Mouse (Mus musculus): ENCODE measurements around the gene Plagl1. TPM values are rescaled to one million over a fixed set of nuclear protein-coding genes. Genes with fewer than 3 reads are reported as not detected.
"Not testable (repeated sequence)": the region's sequence is repeated elsewhere in the genome, so short reads cannot be mapped to it uniquely, and the experiment has no call there.

The Plagl1 gene
- 10 to 100 TPM; 38.4 to 39.4 TPM for total RNA-seq (2021)
- long read RNA-seq, experiment 1: 0 reads
- long read RNA-seq, experiment 2, partial matches to known transcripts: 2 of 4 reads
- long read RNA-seq, experiment 2, other reads (novel, unspliced or antisense): 2 of 4 reads

DNA sequence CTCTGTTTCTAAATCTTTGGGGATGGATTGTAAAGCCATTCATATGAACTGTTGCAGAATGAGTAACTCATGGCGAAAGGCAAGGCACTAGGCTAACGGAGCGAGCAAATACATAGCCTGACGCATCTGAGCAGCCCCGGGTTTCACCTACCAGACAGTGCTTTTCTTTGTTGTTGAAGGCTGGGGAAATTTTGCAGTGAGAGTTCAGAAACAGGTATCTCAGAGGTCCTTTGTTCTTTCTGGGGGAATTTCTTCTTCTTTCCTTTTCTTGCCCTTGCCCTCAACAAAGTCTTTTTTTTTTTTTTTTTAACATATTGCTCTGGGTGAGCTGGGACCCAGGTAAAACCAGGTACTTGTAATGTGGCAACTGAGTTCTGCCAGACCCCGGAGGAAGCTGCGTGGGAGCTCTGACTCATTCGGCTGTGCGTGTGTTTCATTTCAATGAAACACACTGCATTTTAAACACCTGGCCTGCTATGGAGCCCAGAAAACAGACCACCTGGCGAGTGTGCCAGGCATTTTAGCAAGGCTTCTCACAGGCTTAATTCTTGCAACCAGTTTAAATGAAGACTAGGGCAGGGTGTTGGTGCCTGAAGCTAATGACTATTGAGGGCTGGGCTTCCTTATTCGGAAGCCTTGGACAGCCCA, at the start of gene Plagl1:
TSS of gene Plagl1 (plus strand) at position 484 of the 648 bp plus-strand sequence.
- DNase-seq (ENCODE audit: low spot score in 2 of 2): no peak

- DNase-seq (ENCODE audit: low spot score in 2 of 2): no peak
These were observed 46.3 kb upstream of the Plagl1 start for GRCm38 (mm10) chr10:13014026-13014425.

GRCm38 (mm10) chr10:13016573-13016972, 43.7 kb upstream of the Plagl1 start:
- peak; percentile 22 to 90 for DNase-seq (ENCODE audit: low spot score in 2 of 2)

DNA sequence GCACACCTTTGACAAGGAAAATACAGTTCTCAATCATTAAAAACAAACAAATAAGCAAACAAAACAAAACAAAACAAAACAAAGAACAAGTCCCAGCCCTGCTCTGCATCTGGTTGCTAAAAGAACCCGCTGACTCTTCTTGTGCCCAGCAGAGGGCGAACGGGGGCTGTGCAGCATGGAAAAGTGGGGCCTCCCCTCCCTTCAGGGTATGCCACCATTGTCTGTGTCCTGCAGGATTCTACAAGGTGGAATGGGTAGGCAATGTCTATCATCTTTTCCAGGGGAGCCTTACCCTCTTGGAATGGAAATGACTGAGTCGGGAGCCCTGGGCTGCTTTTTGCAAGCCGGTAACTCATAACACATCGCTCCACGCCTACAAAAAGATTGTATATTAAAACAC, 41.8 kb upstream of the Plagl1 start:
- peak in 1 of 2 experiments; percentile 9 for DNase-seq (ENCODE audit: low spot score in 2 of 2)

GRCm38 (mm10) chr10:13019026-13019425, 41.3 kb upstream of the Plagl1 start:
- no peak for DNase-seq (ENCODE audit: low spot score in 2 of 2)

GRCm38 (mm10) chr10:13022103-13022502, 38.2 kb upstream of the Plagl1 start:
- no peak for DNase-seq (ENCODE audit: low spot score in 2 of 2)

GRCm38 (mm10) chr10:13023985-13024384, 36.3 kb upstream of the Plagl1 start:
- DNase-seq (ENCODE audit: low spot score in 2 of 2): not testable (repeated sequence)

- DNase-seq (ENCODE audit: low spot score in 2 of 2): no peak
These were observed 32.6 kb upstream of the Plagl1 start for GRCm38 (mm10) chr10:13027702-13028101.

DNA sequence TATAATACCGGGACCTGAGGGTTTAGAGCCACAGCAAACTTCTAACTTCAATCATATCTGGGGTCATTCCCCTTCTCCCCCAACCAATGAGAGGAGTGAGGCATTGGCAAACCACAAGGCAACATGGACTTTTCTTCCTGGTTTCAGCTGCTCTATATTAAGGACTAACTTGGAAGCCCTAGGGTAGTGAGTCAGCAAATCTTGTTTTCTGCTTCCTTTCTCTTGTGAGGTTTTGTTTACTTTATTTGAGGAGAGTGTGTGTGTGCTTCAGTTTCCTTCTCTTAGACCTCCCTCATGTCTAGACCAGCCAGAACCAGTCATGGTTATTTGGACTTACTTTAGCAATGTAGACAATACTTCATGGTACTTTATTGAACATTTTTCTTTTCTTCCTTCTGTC, 32.1 kb upstream of the Plagl1 start:
- DNase-seq (ENCODE audit: low spot score in 2 of 2): no peak

DNA sequence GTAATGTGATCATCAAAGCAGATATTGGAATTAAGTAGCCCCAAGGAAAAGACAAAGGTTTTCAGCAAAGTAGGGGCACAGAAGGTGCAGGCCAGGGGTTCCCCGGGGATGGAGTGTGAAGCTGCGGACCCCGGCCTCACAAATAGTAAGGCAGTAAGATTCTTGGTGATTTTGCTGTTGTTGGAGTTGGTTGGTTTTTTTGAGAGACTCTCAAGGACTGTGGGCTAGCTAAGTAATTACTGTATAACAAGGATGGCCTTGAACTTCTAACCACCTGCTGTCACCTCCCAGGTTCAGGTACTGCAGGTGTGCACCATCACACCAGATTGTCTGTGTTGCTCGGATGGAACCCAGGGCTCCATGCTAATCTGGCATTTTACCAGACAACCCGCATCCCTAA, 30.9 kb upstream of the Plagl1 start:
- DNase-seq (ENCODE audit: low spot score in 2 of 2): no peak

DNA sequence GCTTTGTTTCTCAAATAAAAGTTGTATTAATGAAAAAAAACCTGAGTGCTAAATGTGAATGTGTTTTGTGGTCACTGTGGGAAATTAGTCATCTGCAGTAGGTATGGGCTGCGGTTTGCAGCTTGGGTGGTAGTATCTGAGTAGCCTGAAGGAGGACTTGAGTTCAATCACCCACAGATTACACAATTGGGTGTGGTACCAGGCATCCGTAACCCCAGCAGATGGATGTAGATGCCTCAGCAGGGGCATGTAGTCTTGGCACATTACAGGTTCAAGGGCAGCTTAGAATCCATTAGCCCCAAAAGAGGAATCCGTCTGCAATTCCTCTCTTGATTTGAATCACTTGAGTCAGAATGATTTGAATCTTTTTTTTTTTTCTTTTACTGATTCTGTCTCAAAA, 25.0 kb upstream of the Plagl1 start:
- DNase-seq (ENCODE audit: low spot score in 2 of 2): no peak

DNA sequence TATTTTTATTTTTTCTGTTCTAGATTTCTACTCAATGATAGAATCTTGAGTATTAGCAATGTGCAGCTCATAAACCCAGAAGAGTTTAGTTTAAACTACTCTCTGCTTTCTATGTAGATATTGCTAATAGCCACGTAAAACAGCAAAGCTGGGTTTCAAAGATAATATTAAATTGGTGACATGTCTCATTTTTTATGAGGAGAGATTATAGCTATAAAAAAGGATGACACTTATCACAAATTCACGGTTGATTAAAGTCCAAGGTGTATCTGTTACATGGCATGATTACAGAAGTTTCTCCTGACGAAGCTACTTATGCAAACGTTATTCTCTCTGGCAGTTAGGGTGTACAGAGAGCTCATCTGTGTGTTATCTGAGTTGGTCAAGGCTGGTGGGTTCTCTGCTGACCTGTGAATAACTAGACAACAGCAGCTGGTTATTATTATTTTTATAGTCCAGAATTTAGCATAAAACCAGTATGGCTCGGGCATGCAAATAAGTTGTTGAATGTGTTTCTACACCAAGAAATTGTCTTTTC, 20.6 kb upstream of the Plagl1 start:
- no peak for DNase-seq (ENCODE audit: low spot score in 2 of 2)

GRCm38 (mm10) chr10:13044659-13045058, 15.6 kb upstream of the Plagl1 start:
- peak; percentile 72 to 79 for DNase-seq (ENCODE audit: low spot score in 2 of 2)

GRCm38 (mm10) chr10:13047816-13048215, 12.5 kb upstream of the Plagl1 start:
- no peak for DNase-seq (ENCODE audit: low spot score in 2 of 2)

DNA sequence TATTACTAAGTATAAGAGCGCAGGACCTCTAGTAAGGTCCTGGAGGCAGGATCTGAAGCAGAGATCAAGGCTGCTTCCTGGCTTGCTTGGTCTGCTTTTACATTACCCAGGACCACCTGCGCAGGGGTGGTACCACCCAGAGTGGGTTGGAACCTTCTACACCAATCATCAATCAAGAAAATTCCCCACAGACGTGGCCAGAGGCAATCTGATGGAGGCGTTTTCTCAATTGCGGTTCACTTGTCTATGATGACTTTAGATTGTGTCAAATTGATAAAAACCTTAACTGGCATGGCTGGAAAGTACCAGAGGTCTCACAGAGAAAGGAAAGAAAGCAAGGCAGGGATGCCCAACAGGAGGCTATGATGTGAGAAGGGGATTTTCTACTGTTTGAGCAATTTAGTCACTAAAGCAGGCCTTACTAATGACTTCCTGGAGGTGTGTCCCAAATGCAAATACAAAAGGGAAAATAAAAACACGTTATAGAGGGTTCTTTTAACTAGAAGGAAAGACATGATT, 3.4 kb upstream of the Plagl1 start:
- no peak for DNase-seq (ENCODE audit: low spot score in 2 of 2)

DNA sequence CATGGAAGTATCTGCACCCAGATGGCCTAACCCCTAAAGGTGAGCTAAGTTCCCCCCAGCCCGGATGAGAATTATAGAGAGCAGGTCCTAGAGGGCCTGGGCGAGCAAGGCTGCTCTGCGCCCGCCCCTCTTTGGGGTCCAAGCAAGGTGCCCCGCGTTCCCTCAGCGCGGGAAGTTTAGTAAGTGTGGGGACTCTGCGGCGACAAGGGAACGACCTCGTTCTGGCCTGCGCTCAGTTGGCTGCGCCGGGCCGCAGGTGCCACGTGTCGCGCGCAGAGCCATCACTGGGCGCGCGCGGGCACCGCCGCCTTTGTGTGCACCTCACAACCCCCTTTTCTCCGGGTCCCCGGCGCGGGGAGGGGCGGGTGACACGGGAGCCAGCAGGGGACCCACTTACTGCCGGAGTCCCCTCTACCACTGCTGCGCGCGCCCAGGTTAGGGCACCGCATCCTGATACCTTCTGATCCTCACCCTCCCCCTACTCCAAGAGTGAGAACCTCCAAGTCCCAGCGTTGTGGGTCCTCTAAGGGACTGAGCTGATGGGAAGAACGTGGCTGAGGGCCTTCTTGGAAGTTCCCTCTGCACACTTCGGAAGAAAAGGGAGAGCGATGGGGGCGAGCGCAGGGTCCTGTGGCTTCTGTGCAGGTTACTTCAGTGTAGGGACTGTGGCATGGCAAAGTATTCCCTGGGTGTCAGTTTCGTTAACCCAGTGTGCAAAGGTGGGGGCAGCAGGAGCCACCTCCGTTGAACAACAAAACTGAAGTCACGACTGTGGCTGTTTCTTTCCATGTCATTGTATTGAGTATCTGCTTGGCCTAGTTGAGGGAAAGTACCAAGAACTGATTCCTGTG, 742 bp downstream of the Plagl1 start:
- DNase-seq (ENCODE audit: low spot score in 2 of 2): no peak

GRCm38 (mm10) chr10:13062373-13062772, 2.1 kb downstream of the Plagl1 start:
- DNase-seq (ENCODE audit: low spot score in 2 of 2): no peak

GRCm38 (mm10) chr10:13063457-13063856, 3.2 kb downstream of the Plagl1 start:
- DNase-seq (ENCODE audit: low spot score in 2 of 2): no peak

DNA sequence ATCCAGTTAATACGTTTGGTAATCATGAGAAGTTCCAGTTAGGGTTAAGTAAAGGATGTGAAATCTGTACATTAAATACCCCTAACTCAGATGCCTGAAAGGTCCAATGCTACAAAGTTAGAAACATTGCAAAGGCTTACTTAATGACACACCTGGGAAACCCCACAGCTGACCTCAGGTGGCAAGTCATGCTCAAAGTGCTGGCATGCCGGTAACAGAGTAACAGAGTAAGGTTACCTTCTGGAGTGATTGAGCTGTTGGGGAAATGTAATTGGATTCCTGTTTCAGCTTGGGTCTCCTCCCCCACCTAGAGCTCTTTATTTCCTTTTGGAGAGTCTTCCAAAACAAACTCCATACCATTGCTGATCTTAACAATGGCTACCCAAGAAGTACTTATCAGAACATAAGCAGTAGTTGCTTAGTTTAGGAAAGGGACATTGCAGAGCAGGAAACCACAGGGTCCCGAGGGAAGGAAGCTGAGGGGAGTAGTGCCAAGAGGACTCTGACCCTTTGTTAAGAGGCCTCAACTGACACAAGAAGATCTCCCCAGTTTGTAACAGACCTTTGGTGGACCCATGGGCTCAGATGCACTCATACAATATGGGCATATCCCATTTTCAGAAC, 4.9 kb downstream of the Plagl1 start:
- DNase-seq (ENCODE audit: low spot score in 2 of 2): no peak

DNA sequence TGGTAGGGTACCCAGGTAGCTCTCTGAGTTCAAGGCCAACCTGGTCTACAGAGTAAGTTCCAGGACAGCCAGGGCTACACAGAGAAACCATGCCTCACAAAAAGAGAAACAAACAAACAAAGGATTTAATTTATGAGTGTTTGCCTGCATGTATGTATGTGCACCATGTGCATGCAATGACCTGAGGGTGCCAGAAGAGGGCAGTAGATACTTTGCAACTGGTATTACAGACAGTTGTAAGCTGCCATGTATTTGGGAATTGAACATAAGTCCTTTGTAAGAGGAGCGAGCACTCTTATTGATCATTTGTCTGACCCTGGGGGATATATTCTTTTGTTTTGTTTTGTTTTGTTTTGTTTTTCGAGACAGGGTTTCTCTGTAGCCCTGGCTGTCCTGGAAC, 10.7 kb downstream of the Plagl1 start:
- no peak for DNase-seq (ENCODE audit: low spot score in 2 of 2)

GRCm38 (mm10) chr10:13076807-13077532, 16.7 kb downstream of the Plagl1 start:
- DNase-seq (ENCODE audit: low spot score in 2 of 2): no peak
